Mouse (Mus musculus): ENCODE measurements around the gene Wfdc13. TPM values are rescaled to one million over a fixed set of nuclear protein-coding genes. Genes with fewer than 3 reads are reported as not detected.

Wfdc13 gene
- 1.3 and 1.9 TPM in 2 replicates for polyA plus RNA-seq (2015; fragmentation: Nextera tagmentation; extraction: Ambion mirVana)

DNA sequence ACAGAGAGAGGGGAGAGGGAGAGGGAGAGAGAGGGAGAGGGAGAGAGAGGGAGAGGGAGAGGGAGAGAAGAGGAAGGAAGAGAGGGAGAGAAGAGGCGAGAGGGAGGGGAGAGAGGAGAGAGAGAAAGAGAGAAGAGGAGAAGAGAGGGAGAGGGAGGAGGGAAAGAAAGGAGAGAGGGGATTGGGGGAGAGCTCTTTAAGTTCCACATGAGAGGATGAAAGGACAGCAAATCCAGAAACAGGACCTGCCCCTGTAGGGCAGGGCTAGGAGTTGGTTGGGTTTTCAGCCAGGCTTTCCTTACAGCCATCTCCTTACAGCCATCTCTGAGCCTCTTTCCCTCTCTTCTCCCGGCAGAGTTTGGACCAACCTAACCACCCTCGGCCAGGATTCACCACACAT is at the start of gene Wfdc13:
Gene Wfdc13, plus strand, starts transcription at position 301 of the 400 bp plus-strand sequence.
- no peak within 1 kb of the TSS for H3K27ac ChIP-seq (ENCODE audit: low read length)
- ATAC-seq (no peak), DNase-seq (ENCODE audit: low spot score) (no peak)
- no peak within 1 kb of the TSS for H3K4me2 ChIP-seq (replicated peaks; ENCODE audit: low read depth, low read length)
- H3K36me3 ChIP-seq (ENCODE audit: insufficient read depth, low read length) = no peaks in the 10 kb centered on the region
- H3K4me3 ChIP-seq (ENCODE audit: low read depth, low read length) = no peak within 1 kb of the TSS
- no peak within 1 kb of the TSS for H3K9ac ChIP-seq (replicated peaks; ENCODE audit: low read depth)
- no peaks in the 10 kb centered on the region for H3K9me3 ChIP-seq (ENCODE audit: low read length)
- H3K4me1 ChIP-seq (ENCODE audit: insufficient read depth, low read depth, low read length) = no peaks in the 10 kb centered on the region
- H3K27me3 ChIP-seq (replicated peaks; ENCODE audit: insufficient read depth, low read length) = no peaks in the 10 kb centered on the region
- no peak for TF ChIP-seq CTCF (IDR thresholded peaks at IDR 0.05)
- TF ChIP-seq EP300 (IDR thresholded peaks at IDR 0.05) = no peak
- 47% methylated on average over 3 of the region's 3 CpGs for WGBS

GRCm38 (mm10) chr2:164635266-164635665 is 49.6 kb upstream of the Wfdc13 start:
- H3K9me3 ChIP-seq (ENCODE audit: low read length) = no peaks in the 10 kb centered on the region
- no peaks in the 10 kb centered on the region for H3K27me3 ChIP-seq (replicated peaks; ENCODE audit: insufficient read depth, low read length)
- 69% methylated on average over 9 of the region's 9 CpGs for WGBS
- H3K36me3 ChIP-seq (ENCODE audit: insufficient read depth, low read length) = no peaks in the 10 kb centered on the region
- TF ChIP-seq EP300 (IDR thresholded peaks at IDR 0.05) (no peak), CTCF (IDR thresholded peaks at IDR 0.05) (peak; percentile 43)
- no peak overlapping the region for H3K4me3 ChIP-seq (ENCODE audit: low read depth, low read length)
- no peak for DNase-seq (ENCODE audit: low spot score)
- H3K27ac ChIP-seq (ENCODE audit: low read length) = no peak overlapping the region
- H3K4me1 ChIP-seq (ENCODE audit: insufficient read depth, low read depth, low read length) = no peaks in the 10 kb centered on the region
- no peak for ATAC-seq
- no peak overlapping the region for H3K9ac ChIP-seq (replicated peaks; ENCODE audit: low read depth)
- H3K4me2 ChIP-seq (replicated peaks; ENCODE audit: low read depth, low read length) = no peak overlapping the region

- no peak within 1 kb of the TSS for H3K4me3 ChIP-seq (ENCODE audit: low read depth, low read length)
- H3K27ac ChIP-seq (ENCODE audit: low read length) = no peak within 1 kb of the TSS
- H3K9ac ChIP-seq (replicated peaks; ENCODE audit: low read depth) = no peak within 1 kb of the TSS
- no peaks in the 10 kb centered on the region for H3K27me3 ChIP-seq (replicated peaks; ENCODE audit: insufficient read depth, low read length)
- no peaks in the 10 kb centered on the region for H3K9me3 ChIP-seq (ENCODE audit: low read length)
- no peak for DNase-seq (ENCODE audit: low spot score)
- 69% methylated on average over 3 of the region's 3 CpGs for WGBS
- no peaks in the 10 kb centered on the region for H3K36me3 ChIP-seq (ENCODE audit: insufficient read depth, low read length)
- no peaks in the 10 kb centered on the region for H3K4me1 ChIP-seq (ENCODE audit: insufficient read depth, low read depth, low read length)
- H3K4me2 ChIP-seq (replicated peaks; ENCODE audit: low read depth, low read length) = no peak within 1 kb of the TSS
- ATAC-seq = no peak
- no peak for TF ChIP-seq EP300 (IDR thresholded peaks at IDR 0.05)
- no peak for TF ChIP-seq CTCF (IDR thresholded peaks at IDR 0.05)
Observed at GRCm38 (mm10) chr2:164638696-164639095, 46.2 kb upstream of the Wfdc13 start, which contains the start of gene Wfdc16. Gene Wfdc16, minus strand, starts transcription at chr2:164638796.

DNA sequence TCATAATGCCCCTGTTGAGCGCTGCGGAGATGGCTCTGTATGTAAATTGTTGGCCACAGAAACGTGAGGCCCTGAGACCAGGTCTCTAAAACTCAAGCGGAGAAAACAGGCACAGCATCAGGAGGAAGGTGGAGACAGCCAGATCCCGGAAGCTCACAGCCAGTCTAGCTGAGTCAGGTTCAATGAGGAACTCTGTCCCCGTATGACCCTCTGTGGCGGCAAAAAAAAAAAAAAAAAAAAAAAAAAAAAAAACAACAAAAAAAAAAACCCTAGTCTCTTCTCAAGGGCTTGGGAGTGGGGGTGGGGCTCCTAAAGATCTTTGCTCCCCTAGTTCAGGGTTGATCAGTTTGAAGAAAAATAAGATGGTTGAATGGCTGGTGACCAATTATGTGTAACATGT is 43.8 kb upstream of the Wfdc13 start:
- no peak overlapping the region for H3K4me2 ChIP-seq (replicated peaks; ENCODE audit: low read depth, low read length)
- no peak for TF ChIP-seq CTCF (IDR thresholded peaks at IDR 0.05)
- no peak for TF ChIP-seq EP300 (IDR thresholded peaks at IDR 0.05)
- WGBS = 64% methylated on average over 7 of the region's 7 CpGs
- no peaks in the 10 kb centered on the region for H3K36me3 ChIP-seq (ENCODE audit: insufficient read depth, low read length)
- no peak overlapping the region for H3K4me3 ChIP-seq (ENCODE audit: low read depth, low read length)
- ATAC-seq (no peak), DNase-seq (ENCODE audit: low spot score) (peak; percentile 13)
- no peaks in the 10 kb centered on the region for H3K9me3 ChIP-seq (ENCODE audit: low read length)
- H3K27ac ChIP-seq (ENCODE audit: low read length) = no peak overlapping the region
- no peaks in the 10 kb centered on the region for H3K4me1 ChIP-seq (ENCODE audit: insufficient read depth, low read depth, low read length)
- H3K9ac ChIP-seq (replicated peaks; ENCODE audit: low read depth) = no peak overlapping the region
- H3K27me3 ChIP-seq (replicated peaks; ENCODE audit: insufficient read depth, low read length) = no peaks in the 10 kb centered on the region

DNA sequence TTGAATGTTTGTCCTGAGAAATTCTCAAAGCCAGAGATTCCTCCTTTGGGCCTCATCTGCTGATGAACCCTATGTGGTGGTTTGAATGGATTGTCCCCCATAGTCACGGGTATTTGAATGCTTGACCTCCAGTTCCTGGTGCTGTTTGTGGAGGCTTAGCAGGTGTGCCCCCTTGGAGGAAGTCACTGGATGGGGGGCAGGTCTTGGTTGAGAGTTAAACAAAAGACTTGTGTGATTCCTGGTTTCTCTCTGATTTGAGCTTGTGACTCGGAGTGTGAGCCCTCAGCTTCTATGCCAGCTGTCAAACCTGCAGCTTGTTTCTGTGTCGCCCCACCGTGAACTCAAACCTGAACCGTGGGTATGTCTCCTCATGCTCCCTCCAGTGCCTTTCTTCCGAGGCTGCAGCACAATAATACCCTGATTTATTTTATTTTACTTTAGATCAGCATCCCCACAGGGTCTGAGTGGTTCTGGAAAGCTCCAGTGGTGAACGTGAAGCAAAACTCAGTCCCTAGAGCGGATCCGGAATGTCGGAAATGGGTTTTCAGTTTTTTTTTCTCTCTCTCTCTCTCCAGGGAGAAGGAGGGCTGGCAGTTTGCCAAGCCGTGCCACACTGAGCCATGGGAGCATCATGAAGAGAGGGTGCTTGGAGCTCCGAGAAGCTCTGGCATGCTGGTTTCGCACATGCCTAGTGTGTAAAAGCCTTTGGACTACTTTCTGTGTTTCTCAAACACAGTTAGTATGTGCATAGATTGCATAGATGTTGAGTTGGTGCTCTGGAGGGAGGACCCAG is 42.8 kb upstream of the Wfdc13 start:
- no peaks in the 10 kb centered on the region for H3K27me3 ChIP-seq (replicated peaks; ENCODE audit: insufficient read depth, low read length)
- no peaks in the 10 kb centered on the region for H3K36me3 ChIP-seq (ENCODE audit: insufficient read depth, low read length)
- TF ChIP-seq EP300 (IDR thresholded peaks at IDR 0.05) (no peak), CTCF (IDR thresholded peaks at IDR 0.05) (no peak)
- 54% methylated on average over 13 of the region's 13 CpGs for WGBS
- no peak overlapping the region for H3K4me2 ChIP-seq (replicated peaks; ENCODE audit: low read depth, low read length)
- DNase-seq (ENCODE audit: low spot score) (no peak), ATAC-seq (no peak)
- H3K4me1 ChIP-seq (ENCODE audit: insufficient read depth, low read depth, low read length) = no peaks in the 10 kb centered on the region
- no peak overlapping the region for H3K4me3 ChIP-seq (ENCODE audit: low read depth, low read length)
- H3K27ac ChIP-seq (ENCODE audit: low read length) = no peak overlapping the region
- H3K9me3 ChIP-seq (ENCODE audit: low read length) = no peaks in the 10 kb centered on the region
- no peak overlapping the region for H3K9ac ChIP-seq (replicated peaks; ENCODE audit: low read depth)

- no peak within 1 kb of the TSS for H3K4me2 ChIP-seq (replicated peaks; ENCODE audit: low read depth, low read length)
- DNase-seq (ENCODE audit: low spot score) (peak; percentile 59), ATAC-seq (no peak)
- WGBS = 12% methylated on average over 11 of the region's 11 CpGs
- no peak within 1 kb of the TSS for H3K27ac ChIP-seq (ENCODE audit: low read length)
- no peaks in the 10 kb centered on the region for H3K27me3 ChIP-seq (replicated peaks; ENCODE audit: insufficient read depth, low read length)
- no peak within 1 kb of the TSS for H3K9ac ChIP-seq (replicated peaks; ENCODE audit: low read depth)
- TF ChIP-seq CTCF (IDR thresholded peaks at IDR 0.05) (peak; percentile 86), EP300 (IDR thresholded peaks at IDR 0.05) (no peak)
- H3K9me3 ChIP-seq (ENCODE audit: low read length) = no peaks in the 10 kb centered on the region
- no peaks in the 10 kb centered on the region for H3K36me3 ChIP-seq (ENCODE audit: insufficient read depth, low read length)
- no peak within 1 kb of the TSS for H3K4me3 ChIP-seq (ENCODE audit: low read depth, low read length)
- no peaks in the 10 kb centered on the region for H3K4me1 ChIP-seq (ENCODE audit: insufficient read depth, low read depth, low read length)
Observed at GRCm38 (mm10) chr2:164655858-164656257, 29.0 kb upstream of the Wfdc13 start, which contains the start of gene Wfdc10. Gene Wfdc10, plus strand, starts transcription at chr2:164656046.

Measured in lung, postnatal 0 days (tissue).